Mouse (Mus musculus): ENCODE data around the gene Olfr284. TPM values are rescaled to one million over a fixed set of nuclear protein-coding genes. Genes with fewer than 3 reads are reported as not detected.

Gene Olfr284
- polyA plus RNA-seq, 1 experiment from 2014 or later = not detected

DNA sequence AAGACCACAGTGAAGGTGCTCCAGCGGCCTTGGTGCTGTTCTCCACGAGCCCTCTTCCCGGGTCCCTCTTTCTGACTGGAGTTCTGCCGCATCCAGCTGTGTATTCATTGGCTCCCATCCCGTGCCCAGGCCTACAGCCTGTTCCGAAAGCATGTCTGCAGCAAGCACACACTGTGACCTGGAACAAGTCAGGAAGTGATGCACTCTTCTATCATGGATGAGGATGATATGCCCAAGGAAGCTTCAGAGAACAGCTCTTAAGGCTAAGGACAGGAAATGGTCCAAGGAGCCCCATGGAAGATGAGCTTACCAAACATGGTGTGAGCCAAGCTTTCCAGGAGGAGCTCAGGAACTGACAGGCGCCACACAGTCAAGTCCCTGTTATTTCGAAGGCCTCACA is 47.1 kb downstream of the Olfr284 start:
- Histone ChIP-seq H3K9me3 (ENCODE audit: control insufficient read depth, low read length) (no peaks in the 10 kb centered on the region), H3K4me1 (replicated peaks; ENCODE audit: control insufficient read depth, insufficient read depth, low read length) (no peaks in the 10 kb centered on the region), H3K27me3 (replicated peaks; ENCODE audit: control insufficient read depth, insufficient read depth, low read length) (no peaks in the 10 kb centered on the region), H3K4me2 (ENCODE audit: low read length) (no peak overlapping the region), H3K36me3 (ENCODE audit: control insufficient read depth, insufficient read depth, low read length) (no peaks in the 10 kb centered on the region), H3K9ac (ENCODE audit: low read length) (no peak overlapping the region), H3K4me3 (ENCODE audit: low read depth, low read length) (no peak overlapping the region), H3K27ac (ENCODE audit: low read depth) (no peak overlapping the region)
- 86% methylated on average over 8 of the region's 8 CpGs for WGBS
- ATAC-seq (replicated peaks; ENCODE audit: low FRiP score, low TSS enrichment, low read depth) (no peak), DNase-seq (ENCODE audit: low spot score) (no peak)

Other genes with a start within 250 kb of the Olfr284 start
- 28.8 and 31.4 TPM in 2 replicates for gene Pfkm, start 248.4 kb downstream of the Olfr284 start, polyA plus RNA-seq (2014; fragmentation: Nextera tagmentation; extraction: Ambion mirVana)
- 36.3 and 36.4 TPM in 2 replicates for gene Senp1, start 247.2 kb downstream of the Olfr284 start, polyA plus RNA-seq (2014; fragmentation: Nextera tagmentation; extraction: Ambion mirVana)
- 47.7 and 50.3 TPM in 2 replicates for gene Asb8, start 175.4 kb downstream of the Olfr284 start, polyA plus RNA-seq (2014; fragmentation: Nextera tagmentation; extraction: Ambion mirVana)
- gene Ccdc184, start 173.8 kb downstream of the Olfr284 start, polyA plus RNA-seq (2014; fragmentation: Nextera tagmentation; extraction: Ambion mirVana) = 1.6 and 2.0 TPM in 2 replicates
- gene Olfr288, start 145.4 kb downstream of the Olfr284 start, polyA plus RNA-seq (2014; fragmentation: Nextera tagmentation; extraction: Ambion mirVana) = not detected in 2 replicates
- gene Gm44579, start 120.0 kb downstream of the Olfr284 start, polyA plus RNA-seq (2014; fragmentation: Nextera tagmentation; extraction: Ambion mirVana) = not detected in 2 replicates
- gene Olfr287, start 119.9 kb downstream of the Olfr284 start, polyA plus RNA-seq (2014; fragmentation: Nextera tagmentation; extraction: Ambion mirVana) = not detected in 2 replicates
- gene Olfr286, start 106.5 kb downstream of the Olfr284 start, polyA plus RNA-seq (2014; fragmentation: Nextera tagmentation; extraction: Ambion mirVana) = not detected in 2 replicates
- not detected in 2 replicates for gene H1fnt, start 83.7 kb downstream of the Olfr284 start, polyA plus RNA-seq (2014; fragmentation: Nextera tagmentation; extraction: Ambion mirVana)
- 0.41 and 0.71 TPM in 2 replicates for gene Zfp641, start 44.8 kb downstream of the Olfr284 start, polyA plus RNA-seq (2014; fragmentation: Nextera tagmentation; extraction: Ambion mirVana)
- gene Olfr285, start 23.6 kb downstream of the Olfr284 start, polyA plus RNA-seq (2014; fragmentation: Nextera tagmentation; extraction: Ambion mirVana) = not detected in 2 replicates
- not detected in 2 replicates for gene Olfr283, start 40.0 kb upstream of the Olfr284 start, polyA plus RNA-seq (2014; fragmentation: Nextera tagmentation; extraction: Ambion mirVana)
- gene Olfr282, start 90.2 kb upstream of the Olfr284 start, polyA plus RNA-seq (2014; fragmentation: Nextera tagmentation; extraction: Ambion mirVana) = not detected in 2 replicates
- gene Olfr281, start 111.6 kb upstream of the Olfr284 start, polyA plus RNA-seq (2014; fragmentation: Nextera tagmentation; extraction: Ambion mirVana) = not detected in 2 replicates
- not detected in 2 replicates for gene OR5BS1P, start 128.9 kb upstream of the Olfr284 start, polyA plus RNA-seq (2014; fragmentation: Nextera tagmentation; extraction: Ambion mirVana)
- 0.57 TPM in 1 of 2 replicates, not detected in the other for gene Lalba, start 141.7 kb upstream of the Olfr284 start, polyA plus RNA-seq (2014; fragmentation: Nextera tagmentation; extraction: Ambion mirVana)
- gene Olfr279, start 151.4 kb upstream of the Olfr284 start, polyA plus RNA-seq (2014; fragmentation: Nextera tagmentation; extraction: Ambion mirVana) = not detected in 2 replicates
- gene Kansl2, start 193.3 kb upstream of the Olfr284 start, polyA plus RNA-seq (2014; fragmentation: Nextera tagmentation; extraction: Ambion mirVana) = 97.3 and 99.7 TPM in 2 replicates
- gene Ccnt1, start 229.9 kb upstream of the Olfr284 start, polyA plus RNA-seq (2014; fragmentation: Nextera tagmentation; extraction: Ambion mirVana) = 48.7 and 52.6 TPM in 2 replicates
- 0.35 and 0.59 TPM in 2 replicates for gene 4930415O20Rik, start 230.0 kb upstream of the Olfr284 start, polyA plus RNA-seq (2014; fragmentation: Nextera tagmentation; extraction: Ambion mirVana)